Mouse (Mus musculus) retina, postnatal 7 days (tissue): Measurements from ENCODE around the gene Ehf.

Experiments used
- DNase-seq: peaks from one replicate; pipeline ENCODE4 v3.0.0-alpha.2; 2012; ENCODE audit warnings: low read depth, low spot score

Gene Ehf

GRCm38 (mm10) chr2:103303132-103303531, at the start of gene Ehf:
TSS of gene Ehf (minus strand) at chr2:103303278.
- no peak for DNase-seq

GRCm38 (mm10) chr2:103347417-103347891, 44.4 kb upstream of the Ehf start:
- DNase-seq: peak; percentile 51

- DNase-seq: no peak
Measured at GRCm38 (mm10) chr2:103346751-103347289, 43.7 kb upstream of the Ehf start.

- DNase-seq: no peak
Measured at GRCm38 (mm10) chr2:103343611-103344010, 40.5 kb upstream of the Ehf start.

- no peak for DNase-seq
Measured at GRCm38 (mm10) chr2:103342123-103342522, 39.0 kb upstream of the Ehf start.

- DNase-seq: no peak
Measured at GRCm38 (mm10) chr2:103341375-103341971, 38.4 kb upstream of the Ehf start.

GRCm38 (mm10) chr2:103338706-103339105, 35.6 kb upstream of the Ehf start:
- no peak for DNase-seq

GRCm38 (mm10) chr2:103337370-103337769, 34.3 kb upstream of the Ehf start:
- DNase-seq: no peak

GRCm38 (mm10) chr2:103336621-103337020, 33.5 kb upstream of the Ehf start:
- DNase-seq: no peak

GRCm38 (mm10) chr2:103336000-103336399, 32.9 kb upstream of the Ehf start:
- no peak for DNase-seq

GRCm38 (mm10) chr2:103331666-103332191, 28.7 kb upstream of the Ehf start:
- no peak for DNase-seq

- DNase-seq: no peak
Measured at GRCm38 (mm10) chr2:103328731-103329130, 25.7 kb upstream of the Ehf start.

GRCm38 (mm10) chr2:103325301-103326048, 22.4 kb upstream of the Ehf start:
- no peak for DNase-seq

GRCm38 (mm10) chr2:103324320-103324719, 21.2 kb upstream of the Ehf start:
- no peak for DNase-seq

GRCm38 (mm10) chr2:103322171-103322570, 19.1 kb upstream of the Ehf start:
- no peak for DNase-seq

GRCm38 (mm10) chr2:103321638-103322037, 18.6 kb upstream of the Ehf start:
- no peak for DNase-seq

- no peak for DNase-seq
Measured at GRCm38 (mm10) chr2:103314002-103314401, 10.9 kb upstream of the Ehf start.

- no peak for DNase-seq
Measured at GRCm38 (mm10) chr2:103312640-103313039, 9.6 kb upstream of the Ehf start.

- no peak for DNase-seq
Measured at GRCm38 (mm10) chr2:103310663-103311062, 7.6 kb upstream of the Ehf start.

- no peak for DNase-seq
Measured at GRCm38 (mm10) chr2:103306686-103307085, 3.6 kb upstream of the Ehf start.

- no peak for DNase-seq
Measured at GRCm38 (mm10) chr2:103302669-103303068, 409 bp downstream of the Ehf start.

- DNase-seq: no peak
Measured at GRCm38 (mm10) chr2:103298711-103299463, 4.2 kb downstream of the Ehf start.
